Mouse (Mus musculus): ENCODE data around the gene Gm3636. TPM values are rescaled to one million over a fixed set of nuclear protein-coding genes. Genes with fewer than 3 reads are reported as not detected.
"Not testable (repeated sequence)": the region's sequence is repeated elsewhere in the genome, so short reads cannot be mapped to it uniquely, and the experiment has no call there.

Gm3636 gene
- 1 to 10 TPM in 1 of 2 experiments, under 1 TPM in 1; 0.85 to 1.8 TPM for total RNA-seq (2021)
- long read RNA-seq, experiment 1: 0 reads
- long read RNA-seq, experiment 2: 0 reads

GRCm38 (mm10) chr14:6742232-6742631, at the start of gene Gm3636:
Gene Gm3636, minus strand, starts transcription at chr14:6742332.
- DNase-seq (ENCODE audit: low spot score in 2 of 2): not testable (repeated sequence)

GRCm38 (mm10) chr14:6774311-6774710, 32.2 kb upstream of the Gm3636 start, which contains the start of gene Gm8362:
Gene Gm8362, minus strand, starts transcription at chr14:6774411.
- not testable (repeated sequence) for DNase-seq (ENCODE audit: low spot score in 2 of 2)

GRCm38 (mm10) chr14:6757231-6757536, 15.1 kb upstream of the Gm3636 start:
- not testable (repeated sequence) for DNase-seq (ENCODE audit: low spot score in 2 of 2)

- DNase-seq (ENCODE audit: low spot score in 2 of 2): not testable (repeated sequence)
These were observed 14.5 kb upstream of the Gm3636 start for GRCm38 (mm10) chr14:6756384-6757230.

GRCm38 (mm10) chr14:6720151-6720550, 22.0 kb downstream of the Gm3636 start, which contains the start of gene Gm8050:
Gene Gm8050, minus strand, starts transcription at chr14:6720251.
- DNase-seq (ENCODE audit: low spot score in 2 of 2): not testable (repeated sequence)

Other genes with a start within 250 kb of the Gm3636 start
- gene Gm8356, start 205.0 kb downstream of the Gm3636 start, total RNA-seq (2021): not detected
- under 1 TPM; 0.25 to 0.31 TPM for gene Gm3629, start 151.7 kb downstream of the Gm3636 start, total RNA-seq (2021)
- gene Gm3460, start 119.9 kb downstream of the Gm3636 start, total RNA-seq (2021): not detected
- not detected for gene Gm10251, start 58.2 kb downstream of the Gm3636 start, total RNA-seq (2021)
- gene Gm8050, start 22.1 kb downstream of the Gm3636 start, total RNA-seq (2021): not detected
- gene Gm8362, start 32.1 kb upstream of the Gm3636 start, total RNA-seq (2021): not detected
- not detected for gene Gm3642, start 98.0 kb upstream of the Gm3636 start, total RNA-seq (2021)
- under 1 TPM in 1 of 2 experiments, not detected in 1; 0.34 TPM for gene Gm3667, start 147.6 kb upstream of the Gm3636 start, total RNA-seq (2021)
- gene Gm6356, start 231.5 kb upstream of the Gm3636 start, total RNA-seq (2021): not detected

Measured in adrenal gland, postnatal 4 days (tissue).